Mouse (Mus musculus): ENCODE data around the gene 1700061G19Rik. TPM values are rescaled to one million over a fixed set of nuclear protein-coding genes. Genes with fewer than 3 reads are reported as not detected.

The 1700061G19Rik gene
- polyA plus RNA-seq (2015; fragmentation: Nextera tagmentation; extraction: Ambion mirVana) = 10.6 and 11.7 TPM in 2 replicates

GRCm38 (mm10) chr17:56874936-56875651, at the start of gene 1700061G19Rik:
Gene 1700061G19Rik, plus strand, starts transcription at chr17:56875477.

GRCm38 (mm10) chr17:56830411-56831110, 44.7 kb upstream of the 1700061G19Rik start, which contains the start of gene Rfx2:
Gene Rfx2, minus strand, starts transcription at chr17:56831013.

GRCm38 (mm10) chr17:56874237-56874636, 1.0 kb upstream of the 1700061G19Rik start, which contains the start of gene Acsbg2:
Gene Acsbg2, minus strand, starts transcription at chr17:56874447.

GRCm38 (mm10) chr17:56935363-56936131, 60.3 kb downstream of the 1700061G19Rik start, which contains the start of gene Mllt1:
Gene Mllt1, minus strand, starts transcription at chr17:56935415.

Other genes with a start within 250 kb of the 1700061G19Rik start
- 28.0 and 29.6 TPM in 2 replicates for gene Lonp1, start 248.6 kb upstream of the 1700061G19Rik start, polyA plus RNA-seq (2015; fragmentation: Nextera tagmentation; extraction: Ambion mirVana)
- 4.6 TPM in 2 replicates for gene Catsperd, start 247.3 kb upstream of the 1700061G19Rik start, polyA plus RNA-seq (2015; fragmentation: Nextera tagmentation; extraction: Ambion mirVana)
- 45.2 and 45.5 TPM in 2 replicates for gene Ranbp3, start 202.2 kb upstream of the 1700061G19Rik start, polyA plus RNA-seq (2015; fragmentation: Nextera tagmentation; extraction: Ambion mirVana)
- 524 and 561 TPM in 2 replicates for gene Ndufa11, start 157.7 kb upstream of the 1700061G19Rik start, polyA plus RNA-seq (2015; fragmentation: Nextera tagmentation; extraction: Ambion mirVana)
- 16.6 and 18.3 TPM in 2 replicates for gene Vmac, start 157.5 kb upstream of the 1700061G19Rik start, polyA plus RNA-seq (2015; fragmentation: Nextera tagmentation; extraction: Ambion mirVana)
- 13.4 and 14.0 TPM in 2 replicates for gene Nrtn, start 117.9 kb upstream of the 1700061G19Rik start, polyA plus RNA-seq (2015; fragmentation: Nextera tagmentation; extraction: Ambion mirVana)
- 19.8 and 24.6 TPM in 2 replicates for gene Dus3l, start 110.7 kb upstream of the 1700061G19Rik start, polyA plus RNA-seq (2015; fragmentation: Nextera tagmentation; extraction: Ambion mirVana)
- 0.19 and 0.31 TPM in 2 replicates for gene Prr22, start 105.2 kb upstream of the 1700061G19Rik start, polyA plus RNA-seq (2015; fragmentation: Nextera tagmentation; extraction: Ambion mirVana)
- 3.7 and 4.2 TPM in 2 replicates for gene Rfx2, start 44.5 kb upstream of the 1700061G19Rik start, polyA plus RNA-seq (2015; fragmentation: Nextera tagmentation; extraction: Ambion mirVana)
- gene Acsbg2, start 1.0 kb upstream of the 1700061G19Rik start, polyA plus RNA-seq (2015; fragmentation: Nextera tagmentation; extraction: Ambion mirVana) = not detected in 2 replicates
- gene Mllt1, start 59.9 kb downstream of the 1700061G19Rik start, polyA plus RNA-seq (2015; fragmentation: Nextera tagmentation; extraction: Ambion mirVana) = 15.8 and 18.0 TPM in 2 replicates
- not detected in 2 replicates for gene Acer1, start 106.6 kb downstream of the 1700061G19Rik start, polyA plus RNA-seq (2015; fragmentation: Nextera tagmentation; extraction: Ambion mirVana)
- gene Clpp, start 114.8 kb downstream of the 1700061G19Rik start, polyA plus RNA-seq (2015; fragmentation: Nextera tagmentation; extraction: Ambion mirVana) = 84.4 and 98.9 TPM in 2 replicates
- gene Alkbh7, start 121.9 kb downstream of the 1700061G19Rik start, polyA plus RNA-seq (2015; fragmentation: Nextera tagmentation; extraction: Ambion mirVana) = 25.4 and 30.7 TPM in 2 replicates
- 0.30 and 1.0 TPM in 2 replicates for gene Pspn, start 124.5 kb downstream of the 1700061G19Rik start, polyA plus RNA-seq (2015; fragmentation: Nextera tagmentation; extraction: Ambion mirVana)
- gene Gtf2f1, start 135.8 kb downstream of the 1700061G19Rik start, polyA plus RNA-seq (2015; fragmentation: Nextera tagmentation; extraction: Ambion mirVana) = 37.8 and 42.8 TPM in 2 replicates
- 0.22 and 0.35 TPM in 2 replicates for gene Gm17949, start 136.0 kb downstream of the 1700061G19Rik start, polyA plus RNA-seq (2015; fragmentation: Nextera tagmentation; extraction: Ambion mirVana)
- 19.1 and 23.0 TPM in 2 replicates for gene Khsrp, start 156.0 kb downstream of the 1700061G19Rik start, polyA plus RNA-seq (2015; fragmentation: Nextera tagmentation; extraction: Ambion mirVana)
- not detected in 2 replicates for gene Slc25a41, start 166.2 kb downstream of the 1700061G19Rik start, polyA plus RNA-seq (2015; fragmentation: Nextera tagmentation; extraction: Ambion mirVana)
- gene Crb3, start 183.6 kb downstream of the 1700061G19Rik start, polyA plus RNA-seq (2015; fragmentation: Nextera tagmentation; extraction: Ambion mirVana) = 15.0 and 16.8 TPM in 2 replicates
- 8.5 and 9.0 TPM in 2 replicates for gene Slc25a23, start 184.4 kb downstream of the 1700061G19Rik start, polyA plus RNA-seq (2015; fragmentation: Nextera tagmentation; extraction: Ambion mirVana)
- 1.1 and 3.1 TPM in 2 replicates for gene Dennd1c, start 203.0 kb downstream of the 1700061G19Rik start, polyA plus RNA-seq (2015; fragmentation: Nextera tagmentation; extraction: Ambion mirVana)
- gene Tubb4a, start 212.3 kb downstream of the 1700061G19Rik start, polyA plus RNA-seq (2015; fragmentation: Nextera tagmentation; extraction: Ambion mirVana) = 6.7 and 8.1 TPM in 2 replicates
- gene Tnfsf9, start 229.8 kb downstream of the 1700061G19Rik start, polyA plus RNA-seq (2015; fragmentation: Nextera tagmentation; extraction: Ambion mirVana) = 5.6 and 6.2 TPM in 2 replicates